Mouse (Mus musculus): Measurements from ENCODE around the gene Ogfr. TPM values are rescaled to one million over a fixed set of nuclear protein-coding genes. Genes with fewer than 3 reads are reported as not detected.

The Ogfr gene
- total RNA-seq (2021) = 10 to 100 TPM; 36.2 to 40.6 TPM
- long read RNA-seq, experiment 1, transcript Ogfr-201 (7 exons, 2,449 nt) = major isoform, 13 of 20 reads
- long read RNA-seq, experiment 1, partial matches to known transcripts = 0 of 20 reads
- long read RNA-seq, experiment 1, other reads (novel, unspliced or antisense) = 7 of 20 reads
- long read RNA-seq, experiment 2, transcript Ogfr-201 (7 exons, 2,449 nt) = major isoform, 19 of 27 reads
- long read RNA-seq, experiment 2, partial matches to known transcripts = 1 of 27 reads
- long read RNA-seq, experiment 2, other reads (novel, unspliced or antisense) = 7 of 27 reads

DNA sequence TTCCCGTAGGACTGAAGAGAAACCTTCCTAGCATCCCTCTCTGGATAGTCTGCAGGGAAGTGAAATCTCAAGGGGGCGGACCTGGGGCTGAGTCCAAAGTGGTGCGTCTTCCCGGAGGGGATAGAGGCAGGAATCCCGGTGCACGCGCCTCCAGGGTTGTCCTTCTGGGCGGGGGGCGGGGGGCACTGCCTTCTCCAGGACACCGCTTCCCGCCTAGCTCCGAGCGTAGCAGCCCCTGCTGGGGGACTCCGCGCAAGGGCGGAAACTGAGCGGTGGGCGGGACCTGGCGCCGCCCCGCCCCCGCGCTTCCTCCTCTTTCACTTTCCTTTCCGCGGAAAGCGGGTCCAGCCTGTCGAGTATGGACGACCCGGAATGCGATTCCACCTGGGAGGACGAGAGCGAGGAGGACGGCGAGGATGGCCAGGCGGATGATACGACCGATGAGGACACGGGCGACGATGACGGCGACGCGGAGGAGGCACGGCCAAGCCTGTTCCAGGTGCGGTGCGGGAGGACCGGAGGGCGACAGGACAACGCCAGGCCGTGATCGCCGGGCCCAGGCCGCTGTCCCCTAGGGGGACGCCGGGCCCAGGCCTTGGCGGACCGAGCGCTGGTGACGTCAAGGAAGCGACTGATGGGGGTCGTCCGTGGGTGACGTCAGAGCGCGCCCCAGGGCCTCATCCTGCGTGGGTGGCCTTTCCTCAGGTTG is at the start of gene Ogfr:
Gene Ogfr (plus strand): TSS at position 123 of the 709 bp plus-strand sequence.
- H3K27ac ChIP-seq = peak within 1 kb of the TSS; percentile 99
- peak within 1 kb of the TSS; percentile 91 for H3K4me3 ChIP-seq
- peak; percentile 70 for TF ChIP-seq CTCF (conservative IDR thresholded peaks at IDR 0.05)
- DNase-seq (ENCODE audit: low spot score in 2 of 2) = peak; percentile 71 to 83

DNA sequence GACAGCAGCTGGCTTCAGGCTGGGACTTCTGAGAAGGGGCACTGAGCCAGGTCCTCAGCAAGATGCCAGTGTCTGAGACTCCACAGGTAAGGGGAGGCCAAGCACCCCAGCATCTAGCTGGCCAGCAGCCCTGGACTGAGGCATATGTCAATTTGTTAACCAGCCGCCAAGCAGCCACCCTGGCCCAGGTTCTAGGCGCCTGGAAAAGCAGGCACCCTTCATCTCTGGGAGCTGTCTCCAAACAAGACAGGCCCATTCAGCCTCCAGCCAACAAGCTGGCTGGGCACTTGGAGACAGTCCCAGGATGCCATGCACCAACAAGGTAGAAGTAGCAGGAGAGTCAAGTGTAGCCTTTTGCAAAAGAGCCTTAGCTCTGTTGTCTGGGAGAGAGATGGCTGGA is 45.4 kb upstream of the Ogfr start:
- Histone ChIP-seq H3K27ac (no peak overlapping the region), H3K4me3 (no peak overlapping the region)
- no peak for TF ChIP-seq CTCF (conservative IDR thresholded peaks at IDR 0.05)
- no peak for DNase-seq (ENCODE audit: low spot score in 2 of 2)

DNA sequence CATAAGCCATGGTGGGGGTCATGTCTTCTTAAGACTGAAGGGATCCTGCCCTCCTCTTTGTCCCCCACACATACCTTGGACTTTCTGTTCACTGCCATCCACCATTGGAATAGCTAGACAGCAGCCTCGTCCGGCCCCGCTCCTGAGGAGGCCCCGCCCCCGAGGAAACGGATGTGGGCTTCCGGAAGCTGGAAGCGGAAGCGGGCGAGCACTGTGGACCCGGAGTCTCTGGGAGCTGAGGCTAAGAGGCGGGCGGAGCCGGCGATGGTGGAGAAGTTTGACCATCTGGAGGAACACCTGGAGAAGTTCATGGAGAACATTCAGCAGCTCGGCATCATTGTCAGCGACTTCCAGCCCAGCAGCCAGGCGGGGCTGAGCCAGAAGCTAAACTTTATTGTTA is 44.0 kb upstream of the Ogfr start:
- Histone ChIP-seq H3K4me3 (no peak overlapping the region), H3K27ac (no peak overlapping the region)
- DNase-seq (ENCODE audit: low spot score in 2 of 2) = no peak
- no peak for TF ChIP-seq CTCF (conservative IDR thresholded peaks at IDR 0.05)

DNA sequence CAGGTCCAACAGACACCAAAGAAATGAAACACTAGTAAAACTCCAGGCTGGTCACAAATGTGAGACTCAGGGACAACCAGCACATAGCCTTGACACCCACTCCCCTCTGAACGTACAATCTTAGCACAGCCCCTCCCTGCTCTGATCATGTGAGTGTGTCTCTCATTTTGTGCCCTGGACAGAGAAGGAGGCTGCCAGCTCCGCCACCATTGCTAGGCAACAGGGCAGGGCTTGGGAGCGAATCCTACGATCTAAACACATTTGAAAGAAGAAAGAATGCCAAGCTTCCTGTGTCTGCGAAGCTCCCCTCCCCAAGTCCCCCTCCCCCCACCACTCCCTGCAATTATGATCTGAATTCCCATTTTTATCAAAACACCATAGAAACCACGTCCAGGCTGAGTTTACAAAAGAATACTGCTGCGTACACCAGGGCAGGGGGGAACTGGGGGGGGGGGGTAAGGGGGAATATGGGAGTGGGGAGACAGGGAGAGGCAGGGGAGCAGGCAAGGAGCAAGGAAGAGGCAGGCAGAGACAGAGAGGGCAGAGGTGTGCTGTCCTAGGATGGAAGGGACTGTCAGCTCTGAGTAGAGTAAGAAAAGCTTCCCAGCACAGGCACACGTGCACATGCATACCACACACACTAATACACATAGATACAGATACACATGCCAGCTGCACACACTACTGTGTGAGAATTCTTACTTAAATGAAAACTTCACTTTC is 41.5 kb upstream of the Ogfr start:
- DNase-seq (ENCODE audit: low spot score in 2 of 2) = peak; percentile 27 to 42
- Histone ChIP-seq H3K4me3 (no peak overlapping the region), H3K27ac (no peak overlapping the region)
- TF ChIP-seq CTCF (conservative IDR thresholded peaks at IDR 0.05) = no peak

DNA sequence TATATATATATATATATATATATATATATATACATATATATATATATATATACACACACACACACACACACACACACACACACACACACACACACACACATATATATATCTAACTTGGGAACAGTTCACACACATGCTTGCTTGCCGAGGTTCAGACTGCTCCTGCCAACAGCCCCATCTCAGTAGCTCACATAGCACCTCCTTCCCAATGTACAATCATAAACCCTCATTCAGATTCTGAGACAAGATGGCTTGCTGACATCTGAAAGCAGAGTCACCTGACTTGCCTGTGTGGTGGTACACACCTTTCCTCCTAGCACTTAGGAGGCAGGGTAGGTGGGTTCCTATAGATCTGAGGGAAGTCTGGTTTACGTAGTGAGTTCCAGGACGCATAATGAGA is 36.7 kb upstream of the Ogfr start:
- TF ChIP-seq CTCF (conservative IDR thresholded peaks at IDR 0.05) = no peak
- H3K27ac ChIP-seq = no peak overlapping the region
- no peak overlapping the region for H3K4me3 ChIP-seq
- no peak for DNase-seq (ENCODE audit: low spot score in 2 of 2)

DNA sequence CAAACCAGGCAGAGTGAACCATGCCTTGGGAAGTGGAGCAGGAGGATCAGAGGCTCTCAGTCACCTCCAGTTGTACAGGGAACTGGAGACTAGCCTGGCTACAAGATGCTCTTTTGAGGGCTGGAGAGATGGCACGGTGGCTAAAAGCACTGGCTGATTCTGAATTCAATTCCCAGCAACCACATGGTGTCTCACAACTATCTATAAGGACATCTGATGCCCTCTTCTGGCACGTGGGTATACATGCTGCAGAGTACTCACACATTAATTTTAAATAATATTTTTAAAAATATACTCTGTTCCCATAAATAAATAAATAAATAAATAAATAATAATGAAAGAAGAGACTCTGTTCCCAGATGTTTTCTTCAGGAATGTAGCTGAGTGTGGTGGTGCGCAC is 33.8 kb upstream of the Ogfr start:
- TF ChIP-seq CTCF (conservative IDR thresholded peaks at IDR 0.05) = peak; percentile 63
- Histone ChIP-seq H3K4me3 (no peak overlapping the region), H3K27ac (no peak overlapping the region)
- DNase-seq (ENCODE audit: low spot score in 2 of 2) = no peak

DNA sequence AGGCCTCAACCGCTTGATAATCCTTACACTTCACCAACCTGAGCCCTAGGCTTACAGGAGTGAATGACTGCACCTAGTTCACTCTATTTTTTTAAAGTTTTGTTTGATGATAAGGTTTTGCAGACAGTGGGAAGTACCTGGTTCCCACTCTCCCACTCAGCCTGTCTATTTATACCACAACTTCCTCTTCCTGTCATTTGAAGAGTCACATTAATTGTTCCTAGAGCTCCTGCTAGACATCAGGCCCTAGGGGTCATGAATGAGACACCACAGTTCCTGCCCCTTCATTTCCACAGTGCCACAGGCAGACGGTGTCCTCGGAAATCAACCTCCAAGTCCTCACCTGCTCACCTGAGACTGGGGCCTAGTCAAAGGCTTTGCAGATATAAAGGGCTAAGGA is 32.6 kb upstream of the Ogfr start:
- no peak overlapping the region for H3K27ac ChIP-seq
- DNase-seq (ENCODE audit: low spot score in 2 of 2) = no peak
- TF ChIP-seq CTCF (conservative IDR thresholded peaks at IDR 0.05) = no peak
- H3K4me3 ChIP-seq = no peak overlapping the region

DNA sequence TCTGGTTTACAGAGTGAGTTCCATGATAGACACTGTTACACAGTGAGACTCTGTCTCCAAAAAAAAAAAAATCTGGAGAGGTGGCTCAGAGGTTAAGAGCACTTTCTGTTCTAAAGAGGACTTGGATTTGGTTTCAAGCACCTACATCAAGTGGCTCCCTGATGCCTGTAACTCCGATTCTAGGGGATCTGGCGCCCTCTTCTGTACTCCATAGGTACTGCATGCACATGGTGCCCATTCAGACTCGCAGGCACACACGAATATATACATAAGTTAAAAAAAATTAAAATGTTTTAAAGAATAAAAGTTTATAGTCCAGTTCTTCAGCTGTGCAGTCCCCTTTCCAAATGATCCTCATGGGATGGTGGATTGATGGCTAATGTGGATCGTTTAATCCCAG is 28.8 kb upstream of the Ogfr start:
- Histone ChIP-seq H3K4me3 (no peak overlapping the region), H3K27ac (no peak overlapping the region)
- peak; percentile 75 for TF ChIP-seq CTCF (conservative IDR thresholded peaks at IDR 0.05)
- DNase-seq (ENCODE audit: low spot score in 2 of 2) = no peak

DNA sequence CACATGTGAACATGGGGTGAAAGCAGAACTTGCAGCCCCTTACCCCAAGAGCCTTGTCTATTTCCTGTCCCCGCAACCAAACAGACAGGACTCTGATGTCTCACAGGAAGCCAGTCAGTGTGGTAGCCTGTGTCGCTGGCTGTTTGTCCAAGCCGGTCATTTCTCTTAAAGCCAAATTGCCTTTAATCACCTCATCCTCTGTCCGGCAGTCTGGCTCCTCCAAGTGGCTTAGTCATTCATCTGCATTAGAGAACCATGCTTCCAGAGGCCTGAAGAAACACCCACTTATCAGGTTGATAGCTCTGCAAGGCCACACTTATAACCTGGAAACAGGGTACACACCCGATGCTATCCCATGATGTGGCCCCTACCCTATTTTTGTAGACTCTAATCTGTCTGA is 26.9 kb upstream of the Ogfr start:
- DNase-seq (ENCODE audit: low spot score in 2 of 2) = no peak
- Histone ChIP-seq H3K4me3 (no peak overlapping the region), H3K27ac (no peak overlapping the region)
- peak; percentile 14; the same call in 1 of the 2 replicates for TF ChIP-seq CTCF (conservative IDR thresholded peaks at IDR 0.05)

DNA sequence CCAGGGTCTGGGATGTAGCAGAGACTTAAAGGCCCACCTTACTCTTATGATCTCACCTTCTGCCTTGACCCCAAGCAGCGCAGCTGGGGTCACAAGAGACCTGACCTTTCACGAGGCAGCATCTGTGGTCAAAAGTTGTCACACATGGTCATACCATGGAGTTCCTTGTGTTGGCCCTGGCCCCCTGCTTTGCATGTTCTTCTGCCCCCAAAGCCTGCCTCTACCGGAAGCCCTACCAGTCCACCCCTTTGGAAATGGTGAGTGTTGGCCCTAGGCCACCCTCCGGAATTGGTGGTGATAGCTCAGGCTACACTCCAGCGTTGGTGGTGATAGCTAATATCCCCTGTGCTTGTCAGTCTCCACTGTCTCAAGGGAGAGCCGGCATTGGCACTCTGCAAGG is 25.7 kb upstream of the Ogfr start:
- no peak for TF ChIP-seq CTCF (conservative IDR thresholded peaks at IDR 0.05)
- H3K27ac ChIP-seq = peak overlapping the region; percentile 49
- no peak overlapping the region for H3K4me3 ChIP-seq
- no peak for DNase-seq (ENCODE audit: low spot score in 2 of 2)

DNA sequence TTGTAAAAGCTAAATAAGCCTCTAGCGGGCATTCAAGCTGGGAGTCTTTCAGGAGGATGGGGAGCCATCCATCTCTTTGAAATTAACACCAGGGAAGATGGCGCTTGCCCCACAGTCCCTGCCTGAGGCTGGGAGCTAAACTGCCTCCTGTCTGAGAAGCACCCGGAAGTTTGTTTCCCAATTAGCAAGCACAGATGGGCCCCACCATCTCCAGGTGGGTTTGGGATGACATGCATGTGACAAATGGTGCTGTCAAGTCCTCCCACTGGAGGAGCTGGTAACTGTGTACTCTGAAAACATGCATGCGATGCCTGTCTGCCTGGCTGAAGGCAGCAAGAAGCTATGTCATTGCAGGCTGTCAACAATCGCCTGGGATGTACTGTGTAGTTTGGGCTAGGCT is 25.2 kb upstream of the Ogfr start:
- TF ChIP-seq CTCF (conservative IDR thresholded peaks at IDR 0.05) = no peak
- Histone ChIP-seq H3K4me3 (no peak overlapping the region), H3K27ac (peak overlapping the region; percentile 49)
- DNase-seq (ENCODE audit: low spot score in 2 of 2) = peak in 1 of 2 experiments; percentile 43

DNA sequence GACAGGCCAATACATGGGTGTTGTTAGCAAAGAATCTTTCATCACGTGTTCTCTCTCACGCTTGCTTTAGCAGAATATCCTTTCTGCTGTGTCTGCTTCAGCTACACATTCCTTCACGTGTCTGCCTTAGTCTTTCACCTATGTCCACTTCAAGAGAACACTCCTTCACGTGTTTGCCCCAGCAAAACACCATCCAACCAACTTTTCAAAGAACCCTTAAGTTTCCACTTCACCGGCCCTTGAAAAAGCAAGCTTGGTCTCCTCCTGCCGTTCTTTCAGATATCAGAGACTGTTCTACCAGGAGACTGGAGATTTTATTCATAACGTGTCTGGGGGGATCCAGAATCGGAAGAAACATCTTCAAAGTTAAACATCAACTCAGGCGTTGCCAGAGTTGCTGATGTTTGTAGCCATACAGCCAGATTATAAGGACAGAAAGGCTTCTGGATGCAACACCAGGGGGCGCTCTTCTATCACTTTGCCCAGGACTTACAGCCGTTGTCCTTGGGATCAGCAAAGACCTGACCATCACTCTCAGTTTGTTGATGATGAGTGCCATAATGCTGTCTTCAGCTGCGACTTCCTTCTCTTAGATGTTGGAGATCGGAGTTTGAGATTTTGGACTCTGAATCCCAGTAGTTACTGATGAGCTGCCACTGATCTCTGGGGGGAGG is 22.7 kb upstream of the Ogfr start:
- H3K27ac ChIP-seq = no peak overlapping the region
- TF ChIP-seq CTCF (conservative IDR thresholded peaks at IDR 0.05) = peak; percentile 79
- DNase-seq (ENCODE audit: low spot score in 2 of 2) = peak in 1 of 2 experiments; percentile 34
- H3K4me3 ChIP-seq = no peak overlapping the region
